Mouse (Mus musculus): ENCODE data around the gene Fam102a. TPM values are rescaled to one million over a fixed set of nuclear protein-coding genes. Genes with fewer than 3 reads are reported as not detected.

Fam102a gene
- polyA plus RNA-seq, 1 experiment = 2.4 TPM

GRCm38 (mm10) chr2:32585149-32585714 is 50.1 kb downstream of the Fam102a start:
- Histone ChIP-seq H3K79me2 (ENCODE audit: control insufficient read depth, insufficient read depth) (peaks cover 32% of the 10 kb centered on the region), H3K27me3 (ENCODE audit: control insufficient read depth, insufficient read depth, insufficient read length) (no peaks in the 10 kb centered on the region), H3K36me3 (ENCODE audit: control insufficient read depth, insufficient read depth) (peaks cover 17% of the 10 kb centered on the region), H3K79me3 (ENCODE audit: low read depth) (peaks cover 28% of the 10 kb centered on the region), H3ac (ENCODE audit: control insufficient read depth, insufficient read length, low read depth) (no peak overlapping the region), H3K4me3 (ENCODE audit: insufficient read depth, poor library complexity, severe bottlenecking) (no peak overlapping the region)
- peak; percentile 80 for TF ChIP-seq MAX (IDR thresholded peaks at IDR 0.05)
- no peak for TF ChIP-seq CEBPB (IDR thresholded peaks at IDR 0.05; ENCODE audit: low read depth)
- peak; percentile 62 for TF ChIP-seq USF1 (IDR thresholded peaks at IDR 0.05; ENCODE audit: low read depth)

GRCm38 (mm10) chr2:32586871-32587351 is 51.8 kb downstream of the Fam102a start, which contains the start of gene St6galnac4:
TSS of gene St6galnac4 (plus strand) at chr2:32587095.
- peak within 1 kb of the TSS; percentile 71 for H3K4me3 ChIP-seq (ENCODE audit: insufficient read depth, poor library complexity, severe bottlenecking)
- H3K79me2 ChIP-seq (ENCODE audit: control insufficient read depth, insufficient read depth) = peaks cover 49% of the 10 kb centered on the region
- TF ChIP-seq MYOD1 (IDR thresholded peaks at IDR 0.05; ENCODE audit: control insufficient read depth, insufficient read length, low read depth) (no peak), CTCF (IDR thresholded peaks at IDR 0.05; ENCODE audit: control insufficient read depth, insufficient read depth, insufficient read length) (peak; percentile 58), FOSL1 (IDR thresholded peaks at IDR 0.05; ENCODE audit: insufficient read depth, low read length, poor library complexity, severe bottlenecking) (no peak), MAX (IDR thresholded peaks at IDR 0.05) (peak; percentile 16), USF1 (IDR thresholded peaks at IDR 0.05; ENCODE audit: low read depth) (no peak), MYOG (IDR thresholded peaks at IDR 0.05; ENCODE audit: control insufficient read depth, extremely low read depth, insufficient read length) (no peak), CEBPB (IDR thresholded peaks at IDR 0.05; ENCODE audit: low read depth) (no peak)
- no peaks in the 10 kb centered on the region for H3K27me3 ChIP-seq (ENCODE audit: control insufficient read depth, insufficient read depth, insufficient read length)
- H3K36me3 ChIP-seq (ENCODE audit: control insufficient read depth, insufficient read depth) = peaks cover 33% of the 10 kb centered on the region
- H3ac ChIP-seq (ENCODE audit: control insufficient read depth, insufficient read length, low read depth) = peak within 1 kb of the TSS; percentile 100
- H3K79me3 ChIP-seq (ENCODE audit: low read depth) = peaks cover 40% of the 10 kb centered on the region

- peak overlapping the region; percentile 71 for H3K4me3 ChIP-seq (ENCODE audit: insufficient read depth, poor library complexity, severe bottlenecking)
- TF ChIP-seq CTCF (IDR thresholded peaks at IDR 0.05; ENCODE audit: control insufficient read depth, insufficient read depth, insufficient read length) = no peak
- no peak for TF ChIP-seq MAX (IDR thresholded peaks at IDR 0.05)
- no peak for TF ChIP-seq CEBPB (IDR thresholded peaks at IDR 0.05; ENCODE audit: low read depth)
- no peak for TF ChIP-seq MYOD1 (IDR thresholded peaks at IDR 0.05; ENCODE audit: control insufficient read depth, insufficient read length, low read depth)
- TF ChIP-seq FOSL1 (IDR thresholded peaks at IDR 0.05; ENCODE audit: insufficient read depth, low read length, poor library complexity, severe bottlenecking) = no peak
- no peak for TF ChIP-seq MYOG (IDR thresholded peaks at IDR 0.05; ENCODE audit: control insufficient read depth, extremely low read depth, insufficient read length)
- TF ChIP-seq USF1 (IDR thresholded peaks at IDR 0.05; ENCODE audit: low read depth) = no peak
- peak overlapping the region; percentile 100 for H3ac ChIP-seq (ENCODE audit: control insufficient read depth, insufficient read length, low read depth)
- H3K79me3 ChIP-seq (ENCODE audit: low read depth) = peaks cover 40% of the 10 kb centered on the region
- H3K36me3 ChIP-seq (ENCODE audit: control insufficient read depth, insufficient read depth) = peaks cover 42% of the 10 kb centered on the region
- H3K27me3 ChIP-seq (ENCODE audit: control insufficient read depth, insufficient read depth, insufficient read length) = no peaks in the 10 kb centered on the region
- H3K79me2 ChIP-seq (ENCODE audit: control insufficient read depth, insufficient read depth) = peaks cover 58% of the 10 kb centered on the region
Measured at GRCm38 (mm10) chr2:32587731-32588321, 52.7 kb downstream of the Fam102a start.

GRCm38 (mm10) chr2:32589213-32589795 is 54.2 kb downstream of the Fam102a start:
- peak overlapping the region; percentile 16 for H3ac ChIP-seq (ENCODE audit: control insufficient read depth, insufficient read length, low read depth)
- H3K79me3 ChIP-seq (ENCODE audit: low read depth) = peaks cover 40% of the 10 kb centered on the region
- no peaks in the 10 kb centered on the region for H3K27me3 ChIP-seq (ENCODE audit: control insufficient read depth, insufficient read depth, insufficient read length)
- H3K4me3 ChIP-seq (ENCODE audit: insufficient read depth, poor library complexity, severe bottlenecking) = peak overlapping the region; percentile 71
- peaks cover 71% of the 10 kb centered on the region for H3K79me2 ChIP-seq (ENCODE audit: control insufficient read depth, insufficient read depth)
- H3K36me3 ChIP-seq (ENCODE audit: control insufficient read depth, insufficient read depth) = peaks cover 56% of the 10 kb centered on the region
- TF ChIP-seq MAX (IDR thresholded peaks at IDR 0.05) (peak; percentile 71), MYOG (IDR thresholded peaks at IDR 0.05; ENCODE audit: control insufficient read depth, extremely low read depth, insufficient read length) (no peak), CTCF (IDR thresholded peaks at IDR 0.05; ENCODE audit: control insufficient read depth, insufficient read depth, insufficient read length) (no peak), USF1 (IDR thresholded peaks at IDR 0.05; ENCODE audit: low read depth) (peak; percentile 75), CEBPB (IDR thresholded peaks at IDR 0.05; ENCODE audit: low read depth) (no peak), MYOD1 (IDR thresholded peaks at IDR 0.05; ENCODE audit: control insufficient read depth, insufficient read length, low read depth) (no peak)

GRCm38 (mm10) chr2:32590224-32590623 is 55.1 kb downstream of the Fam102a start:
- TF ChIP-seq MYOD1 (IDR thresholded peaks at IDR 0.05; ENCODE audit: control insufficient read depth, insufficient read length, low read depth) (no peak), MYOG (IDR thresholded peaks at IDR 0.05; ENCODE audit: control insufficient read depth, extremely low read depth, insufficient read length) (no peak)
- no peak overlapping the region for H3ac ChIP-seq (ENCODE audit: control insufficient read depth, insufficient read length, low read depth)
- H3K79me3 ChIP-seq (ENCODE audit: low read depth) = peaks cover 40% of the 10 kb centered on the region
- peaks cover 73% of the 10 kb centered on the region for H3K79me2 ChIP-seq (ENCODE audit: control insufficient read depth, insufficient read depth)
- no peak overlapping the region for H3K4me3 ChIP-seq (ENCODE audit: insufficient read depth, poor library complexity, severe bottlenecking)
- no peaks in the 10 kb centered on the region for H3K27me3 ChIP-seq (ENCODE audit: control insufficient read depth, insufficient read depth, insufficient read length)
- peaks cover 65% of the 10 kb centered on the region for H3K36me3 ChIP-seq (ENCODE audit: control insufficient read depth, insufficient read depth)
